Mouse (Mus musculus): Measurements from ENCODE around the gene Usb1. TPM values are rescaled to one million over a fixed set of nuclear protein-coding genes. Genes with fewer than 3 reads are reported as not detected.
"Not testable (repeated sequence)": the region's sequence is repeated elsewhere in the genome, so short reads cannot be mapped to it uniquely, and the experiment has no call there.

Gene Usb1
- polyA plus RNA-seq, 1 experiment from 2014 or later, result 32.4 TPM

DNA sequence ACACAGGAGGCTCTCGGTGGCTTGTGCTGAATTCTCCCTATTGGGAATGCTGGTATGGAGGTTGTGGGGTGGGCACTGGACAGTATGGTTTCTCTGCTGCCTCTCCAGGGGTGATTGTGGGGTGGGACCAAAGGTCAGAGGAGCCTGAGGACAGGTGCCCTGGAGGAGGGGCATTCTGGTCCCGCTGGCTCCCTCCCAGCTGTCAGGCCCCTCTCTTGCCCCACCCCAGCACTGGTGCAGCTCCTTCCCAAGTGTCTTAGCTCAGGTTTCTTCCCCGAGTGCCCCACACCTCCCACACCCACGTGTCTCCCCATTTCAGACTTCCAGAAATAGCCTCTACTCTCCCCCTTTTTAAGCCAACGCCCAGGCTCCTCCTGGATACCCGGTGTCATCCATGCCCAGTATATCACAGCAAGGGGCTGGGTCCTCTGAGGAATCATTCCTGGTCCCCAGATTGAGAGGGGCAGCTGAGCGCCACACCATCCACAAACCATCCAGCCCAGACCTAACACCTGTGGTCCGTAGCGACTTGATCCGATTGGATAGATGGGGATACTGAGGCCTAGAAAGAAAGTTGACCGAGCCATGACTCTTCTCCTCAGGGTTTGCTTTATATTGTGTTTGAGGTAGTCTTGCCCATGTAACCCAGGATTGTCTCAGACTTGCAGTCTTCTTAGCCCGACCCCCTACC lies 44.4 kb downstream of the Usb1 start:
- Histone ChIP-seq H3K4me2 (ENCODE audit: low read depth, low read length) (no peak overlapping the region), H3K27me3 (ENCODE audit: control insufficient read depth, insufficient read depth, low read length) (no peaks in the 10 kb centered on the region), H3K9me3 (replicated peaks; ENCODE audit: control insufficient read depth, low read length) (no peaks in the 10 kb centered on the region), H3K27ac (ENCODE audit: low read length) (no peak overlapping the region; the same call in 1 of the 2 replicates), H3K36me3 (ENCODE audit: control insufficient read depth, insufficient read depth) (peaks cover 7% of the 10 kb centered on the region), H3K4me1 (ENCODE audit: control insufficient read depth, insufficient read depth, low read length) (peaks cover 30% of the 10 kb centered on the region), H3K9ac (ENCODE audit: low read length) (0 out of 2 replicates have a peak overlapping the region, but pooled peaks have one; percentile 6), H3K4me3 (ENCODE audit: low read length) (no peak overlapping the region)
- no peak for ATAC-seq (replicated peaks; ENCODE audit: extremely low read depth, insufficient read depth, low FRiP score)
- WGBS, result 70% methylated on average over 12 of the region's 12 CpGs

DNA sequence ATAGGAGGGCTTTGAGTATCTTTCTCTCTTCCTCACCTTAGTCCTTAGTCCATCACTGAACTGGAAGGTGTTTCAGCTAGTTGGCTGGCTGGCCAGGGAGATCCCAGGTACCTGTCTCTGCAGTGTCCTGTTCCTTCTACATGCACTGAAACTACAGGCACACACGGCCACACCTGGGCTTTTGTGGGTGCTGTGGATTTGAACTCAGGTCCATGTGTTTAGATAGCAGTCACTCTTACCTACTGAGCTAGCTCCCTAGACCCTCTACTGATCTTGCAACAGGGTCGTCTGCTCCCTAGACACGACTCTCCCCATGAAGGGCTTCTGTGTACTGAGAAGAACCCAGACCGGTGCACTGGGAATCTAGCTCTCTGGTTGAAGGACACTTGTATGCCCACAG lies 45.0 kb downstream of the Usb1 start:
- no peak overlapping the region for H3K4me2 ChIP-seq (ENCODE audit: low read depth, low read length)
- no peaks in the 10 kb centered on the region for H3K9me3 ChIP-seq (replicated peaks; ENCODE audit: control insufficient read depth, low read length)
- ATAC-seq (replicated peaks; ENCODE audit: extremely low read depth, insufficient read depth, low FRiP score), result no peak
- 54% methylated on average over 4 of the region's 4 CpGs for WGBS
- H3K27me3 ChIP-seq (ENCODE audit: control insufficient read depth, insufficient read depth, low read length), result no peaks in the 10 kb centered on the region
- H3K27ac ChIP-seq (ENCODE audit: low read length), result peak overlapping the region; percentile 80
- peaks cover 30% of the 10 kb centered on the region for H3K4me1 ChIP-seq (ENCODE audit: control insufficient read depth, insufficient read depth, low read length)
- no peak overlapping the region for H3K4me3 ChIP-seq (ENCODE audit: low read length)
- H3K36me3 ChIP-seq (ENCODE audit: control insufficient read depth, insufficient read depth), result peaks cover 5% of the 10 kb centered on the region
- no peak overlapping the region for H3K9ac ChIP-seq (ENCODE audit: low read length)

DNA sequence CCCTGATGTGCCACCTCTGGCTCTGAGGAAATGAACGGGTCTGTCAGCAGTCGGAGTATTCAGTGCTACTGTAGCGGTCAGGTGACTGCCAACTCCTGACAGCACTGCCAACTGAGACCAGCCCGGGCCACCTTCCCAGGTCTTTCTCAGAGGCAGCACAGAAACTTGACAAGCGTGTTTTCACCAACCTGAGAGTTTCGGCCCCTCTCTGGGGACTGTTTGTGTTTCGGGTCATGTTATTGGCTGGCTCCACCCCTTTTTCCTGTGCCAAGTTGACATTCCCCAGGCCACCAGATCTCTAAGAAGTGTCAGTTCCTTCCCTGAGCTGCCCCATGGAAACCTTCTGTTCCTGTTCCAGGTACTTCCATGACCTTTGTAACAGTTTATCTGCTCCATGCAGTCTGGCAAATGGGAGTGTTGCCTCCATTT lies 45.8 kb downstream of the Usb1 start:
- ATAC-seq (replicated peaks; ENCODE audit: extremely low read depth, insufficient read depth, low FRiP score), result peak; percentile 74
- H3K4me3 ChIP-seq (ENCODE audit: low read length), result no peak overlapping the region

DNA sequence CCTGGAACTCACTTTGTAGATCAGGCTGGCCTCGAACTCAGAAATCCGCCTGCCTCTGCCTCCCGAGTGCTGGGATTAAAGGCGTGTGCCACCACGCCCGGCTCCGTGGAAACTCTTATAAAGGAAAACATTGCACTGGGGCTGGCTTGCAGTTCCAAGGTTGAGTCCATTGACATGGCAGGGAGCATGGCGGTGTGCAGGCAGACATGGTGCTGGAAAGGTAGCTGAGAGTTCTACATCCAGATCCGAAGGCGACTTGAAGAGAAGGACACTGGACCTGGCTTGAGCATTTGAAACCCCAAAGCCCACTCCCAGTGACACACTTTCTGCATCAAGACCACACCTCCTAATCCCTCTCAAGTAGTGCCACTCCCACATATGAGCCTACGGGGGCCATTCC lies 46.8 kb downstream of the Usb1 start:
- not testable (repeated sequence) for ATAC-seq (replicated peaks; ENCODE audit: extremely low read depth, insufficient read depth, low FRiP score); H3K27me3 ChIP-seq (ENCODE audit: control insufficient read depth, insufficient read depth, low read length); H3K27ac ChIP-seq (ENCODE audit: low read length); H3K9ac ChIP-seq (ENCODE audit: low read length); H3K9me3 ChIP-seq (replicated peaks; ENCODE audit: control insufficient read depth, low read length); H3K36me3 ChIP-seq (ENCODE audit: control insufficient read depth, insufficient read depth); H3K4me2 ChIP-seq (ENCODE audit: low read depth, low read length); H3K4me3 ChIP-seq (ENCODE audit: low read length)
- peaks cover 15% of the 10 kb centered on the region for H3K4me1 ChIP-seq (ENCODE audit: control insufficient read depth, insufficient read depth, low read length)
- 96% methylated on average over 11 of the region's 11 CpGs for WGBS

More for the DNA sequence above, 45.8 kb downstream of the Usb1 start:
- Histone ChIP-seq H3K4me2 (ENCODE audit: low read depth, low read length) (peak overlapping the region; percentile 38), H3K27me3 (ENCODE audit: control insufficient read depth, insufficient read depth, low read length) (no peaks in the 10 kb centered on the region), H3K9ac (ENCODE audit: low read length) (peak overlapping the region; percentile 49), H3K27ac (ENCODE audit: low read length) (peak overlapping the region; percentile 80), H3K36me3 (ENCODE audit: control insufficient read depth, insufficient read depth) (peaks cover 1% of the 10 kb centered on the region), H3K9me3 (replicated peaks; ENCODE audit: control insufficient read depth, low read length) (no peaks in the 10 kb centered on the region), H3K4me1 (ENCODE audit: control insufficient read depth, insufficient read depth, low read length) (peaks cover 26% of the 10 kb centered on the region)
- 9% methylated on average over 7 of the region's 7 CpGs for WGBS

DNA sequence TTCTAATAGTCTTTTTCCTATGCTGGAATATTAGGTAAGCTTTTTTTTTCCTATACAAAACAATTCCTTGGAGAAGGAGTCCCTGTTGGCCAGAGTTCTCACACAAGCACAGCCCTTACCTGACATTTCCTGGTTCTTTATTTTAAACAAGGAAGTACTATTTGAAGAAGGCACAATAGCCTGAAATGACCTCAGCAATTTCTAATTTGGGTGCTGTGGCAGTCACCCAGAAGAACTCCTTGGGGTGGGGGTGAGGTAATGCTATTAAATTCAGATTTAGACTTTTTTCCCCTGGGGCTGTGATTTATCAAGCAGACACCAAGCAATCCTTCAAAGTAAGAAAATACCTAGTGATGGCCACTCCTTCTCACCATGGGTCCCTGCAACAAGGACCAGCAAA lies 48.9 kb downstream of the Usb1 start:
- Histone ChIP-seq H3K36me3 (ENCODE audit: control insufficient read depth, insufficient read depth) (no peaks in the 10 kb centered on the region), H3K4me1 (ENCODE audit: control insufficient read depth, insufficient read depth, low read length) (peaks cover 14% of the 10 kb centered on the region), H3K9ac (ENCODE audit: low read length) (no peak overlapping the region), H3K4me3 (ENCODE audit: low read length) (no peak overlapping the region), H3K9me3 (replicated peaks; ENCODE audit: control insufficient read depth, low read length) (no peaks in the 10 kb centered on the region), H3K4me2 (ENCODE audit: low read depth, low read length) (no peak overlapping the region), H3K27me3 (ENCODE audit: control insufficient read depth, insufficient read depth, low read length) (no peaks in the 10 kb centered on the region), H3K27ac (ENCODE audit: low read length) (0 out of 2 replicates have a peak overlapping the region, but pooled peaks have one; percentile 10)
- ATAC-seq (replicated peaks; ENCODE audit: extremely low read depth, insufficient read depth, low FRiP score), result no peak

DNA sequence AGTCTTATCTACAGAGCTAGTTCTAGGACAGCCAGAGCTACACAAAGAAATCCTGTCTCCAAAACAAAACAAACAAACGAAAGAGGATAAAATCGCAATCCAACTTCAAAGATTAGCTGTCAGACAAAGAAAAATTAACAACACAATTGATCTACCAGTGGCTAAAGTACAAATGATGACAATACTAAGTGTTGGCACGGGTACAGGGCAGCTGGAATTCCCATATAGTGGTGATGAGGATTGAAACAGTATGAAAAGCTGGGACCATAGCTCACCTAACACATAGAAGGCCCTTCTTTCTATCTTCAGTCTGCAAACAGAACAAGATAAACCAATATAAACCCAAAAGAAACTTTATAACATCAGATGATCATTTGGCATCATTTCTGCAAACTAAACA lies 49.5 kb downstream of the Usb1 start:
- Histone ChIP-seq H3K9me3 (replicated peaks; ENCODE audit: control insufficient read depth, low read length) (no peaks in the 10 kb centered on the region), H3K27ac (ENCODE audit: low read length) (no peak overlapping the region), H3K4me2 (ENCODE audit: low read depth, low read length) (no peak overlapping the region), H3K4me1 (ENCODE audit: control insufficient read depth, insufficient read depth, low read length) (peaks cover 7% of the 10 kb centered on the region), H3K4me3 (ENCODE audit: low read length) (no peak overlapping the region), H3K36me3 (ENCODE audit: control insufficient read depth, insufficient read depth) (no peaks in the 10 kb centered on the region), H3K27me3 (ENCODE audit: control insufficient read depth, insufficient read depth, low read length) (no peaks in the 10 kb centered on the region), H3K9ac (ENCODE audit: low read length) (no peak overlapping the region)
- no peak for ATAC-seq (replicated peaks; ENCODE audit: extremely low read depth, insufficient read depth, low FRiP score)
- WGBS, result 78% methylated on average over 3 of the region's 3 CpGs

DNA sequence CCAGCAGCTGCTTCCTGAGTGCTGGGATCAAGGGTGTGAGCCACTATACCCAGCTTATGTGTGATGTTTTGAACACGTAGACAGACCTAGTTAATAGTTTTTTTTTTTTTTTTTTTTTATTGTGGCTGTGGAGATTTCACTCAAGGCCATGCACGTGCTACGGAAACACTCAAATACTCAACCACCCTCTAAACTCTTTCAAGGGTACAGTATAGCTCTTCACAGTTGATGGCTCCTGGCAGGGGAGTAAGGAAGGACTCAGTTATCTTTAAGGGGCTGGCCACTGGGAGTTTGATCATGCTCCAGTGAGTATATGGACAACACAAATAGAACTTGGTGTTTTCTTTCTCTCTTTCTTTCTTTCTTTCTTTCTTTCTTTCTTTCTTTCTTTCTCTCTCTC lies 52.4 kb downstream of the Usb1 start:
- H3K4me2 ChIP-seq (ENCODE audit: low read depth, low read length), result no peak overlapping the region
- WGBS, result 82% methylated on average over 3 of the region's 3 CpGs
- H3K9me3 ChIP-seq (replicated peaks; ENCODE audit: control insufficient read depth, low read length), result no peaks in the 10 kb centered on the region
- no peak overlapping the region for H3K27ac ChIP-seq (ENCODE audit: low read length)
- no peak for ATAC-seq (replicated peaks; ENCODE audit: extremely low read depth, insufficient read depth, low FRiP score)
- H3K4me1 ChIP-seq (ENCODE audit: control insufficient read depth, insufficient read depth, low read length), result no peaks in the 10 kb centered on the region; the same call in 1 of the 2 replicates
- H3K36me3 ChIP-seq (ENCODE audit: control insufficient read depth, insufficient read depth), result no peaks in the 10 kb centered on the region
- no peak overlapping the region for H3K9ac ChIP-seq (ENCODE audit: low read length)
- H3K4me3 ChIP-seq (ENCODE audit: low read length), result no peak overlapping the region
- H3K27me3 ChIP-seq (ENCODE audit: control insufficient read depth, insufficient read depth, low read length), result no peaks in the 10 kb centered on the region

DNA sequence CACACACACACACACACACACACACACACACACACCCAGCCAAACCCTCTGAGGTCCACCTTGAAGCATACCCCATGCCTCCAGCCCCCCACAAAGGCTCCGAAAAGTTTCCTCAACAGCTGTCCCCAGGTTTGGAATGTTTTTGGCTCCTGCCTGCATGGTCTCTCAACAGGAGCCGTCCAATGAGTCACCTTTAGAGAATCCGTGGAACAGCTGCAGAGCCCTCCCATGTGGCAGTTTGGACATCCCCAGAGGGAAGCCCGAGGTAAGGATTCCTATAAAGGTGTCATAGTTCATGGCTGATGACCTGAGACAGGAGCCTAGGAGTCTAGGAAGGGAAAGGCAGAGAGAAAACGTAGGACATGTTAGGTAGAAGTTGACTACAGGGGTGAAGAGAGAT lies 54.0 kb downstream of the Usb1 start:
- H3K27ac ChIP-seq (ENCODE audit: low read length), result no peak overlapping the region
- peaks cover 3% of the 10 kb centered on the region for H3K4me1 ChIP-seq (ENCODE audit: control insufficient read depth, insufficient read depth, low read length)
- 54% methylated on average over 5 of the region's 5 CpGs for WGBS

DNA sequence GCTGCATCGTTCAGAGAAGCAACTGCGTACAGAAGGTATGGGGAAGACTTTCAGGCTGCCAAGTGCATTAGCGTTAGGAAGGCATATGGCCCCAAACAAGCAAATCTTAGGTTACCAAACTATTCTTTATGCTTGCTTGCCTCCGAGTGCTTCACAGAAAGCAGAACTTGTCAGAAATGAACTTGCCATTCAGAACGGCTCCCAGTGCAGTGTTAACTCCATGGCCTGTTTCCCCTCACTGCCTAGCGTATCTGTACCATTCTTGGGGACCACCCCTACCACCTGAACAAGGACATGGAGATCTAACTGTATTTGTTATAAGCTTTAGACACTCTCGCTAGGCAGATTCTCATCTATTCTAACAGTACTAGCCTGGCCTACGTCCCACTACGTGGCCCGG lies 55.1 kb downstream of the Usb1 start:
- ATAC-seq (replicated peaks; ENCODE audit: extremely low read depth, insufficient read depth, low FRiP score), result no peak
- Histone ChIP-seq H3K4me1 (ENCODE audit: control insufficient read depth, insufficient read depth, low read length) (peaks cover 4% of the 10 kb centered on the region), H3K4me2 (ENCODE audit: low read depth, low read length) (no peak overlapping the region), H3K27me3 (ENCODE audit: control insufficient read depth, insufficient read depth, low read length) (no peaks in the 10 kb centered on the region), H3K4me3 (ENCODE audit: low read length) (no peak overlapping the region), H3K27ac (ENCODE audit: low read length) (no peak overlapping the region), H3K9me3 (replicated peaks; ENCODE audit: control insufficient read depth, low read length) (no peaks in the 10 kb centered on the region), H3K9ac (ENCODE audit: low read length) (no peak overlapping the region), H3K36me3 (ENCODE audit: control insufficient read depth, insufficient read depth) (no peaks in the 10 kb centered on the region)
- 87% methylated on average over 10 of the region's 10 CpGs for WGBS

More for the DNA sequence above, 54.0 kb downstream of the Usb1 start:
- H3K9me3 ChIP-seq (replicated peaks; ENCODE audit: control insufficient read depth, low read length), result no peaks in the 10 kb centered on the region
- H3K36me3 ChIP-seq (ENCODE audit: control insufficient read depth, insufficient read depth), result no peaks in the 10 kb centered on the region
- no peaks in the 10 kb centered on the region for H3K27me3 ChIP-seq (ENCODE audit: control insufficient read depth, insufficient read depth, low read length)
- no peak overlapping the region for H3K4me3 ChIP-seq (ENCODE audit: low read length)
- H3K4me2 ChIP-seq (ENCODE audit: low read depth, low read length), result no peak overlapping the region
- ATAC-seq (replicated peaks; ENCODE audit: extremely low read depth, insufficient read depth, low FRiP score), result no peak
- H3K9ac ChIP-seq (ENCODE audit: low read length), result no peak overlapping the region

Measured in heart, embryonic 16.5 days (tissue).